Mouse (Mus musculus): ENCODE measurements around the gene Dars.

DNA sequence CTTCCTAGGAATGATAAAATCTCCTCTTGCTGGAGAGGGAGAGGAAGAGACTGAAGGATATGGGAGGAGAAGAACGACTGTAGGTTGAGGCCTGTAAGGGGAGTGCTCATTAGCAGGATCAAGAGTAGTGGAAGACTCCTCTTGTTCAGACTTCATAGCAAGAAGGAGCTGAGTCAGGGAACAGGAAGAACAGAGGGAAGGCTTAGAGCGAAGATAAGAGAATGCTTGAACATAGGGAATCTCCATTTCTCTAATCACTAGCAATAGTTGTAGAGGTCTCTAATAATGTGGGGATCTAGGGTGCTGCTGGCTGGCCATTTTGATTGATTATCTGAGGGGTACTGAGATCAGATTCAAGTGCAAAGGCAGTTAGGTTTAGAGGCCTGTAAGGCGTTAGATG, 7.8 kb upstream of the Dars start:
- no peak for TF ChIP-seq EP300 (IDR thresholded peaks at IDR 0.05; ENCODE audit: low read depth)
- no peak for TF ChIP-seq CTCF (IDR thresholded peaks at IDR 0.05; ENCODE audit: low read depth)

Measured in liver, postnatal 0 days (tissue).